Mouse (Mus musculus) left cerebral cortex, postnatal 4 days (tissue): Measurements from ENCODE around the gene Ddc. TPM values are rescaled to one million over a fixed set of nuclear protein-coding genes. Genes with fewer than 3 reads are reported as not detected.

Source experiments
- DNase-seq: peaks from one replicate; pipeline ENCODE4 v3.0.0-alpha.2; 2022
- intact Hi-C: fragments of 180-260 bp; cut with DNase I; formaldehyde crosslinking; loops from one replicate; pipeline ENCODE4 v1.15.1; 2025
- total RNA-seq, 2 experiments: library from RNA; stranded (reverse); gene quantifications; 2 replicates each; pipeline ENCODE4 v1.2.3; 2021

Ddc gene
- 1 to 10 TPM; 2.6 to 3.7 TPM for total RNA-seq

DNA sequence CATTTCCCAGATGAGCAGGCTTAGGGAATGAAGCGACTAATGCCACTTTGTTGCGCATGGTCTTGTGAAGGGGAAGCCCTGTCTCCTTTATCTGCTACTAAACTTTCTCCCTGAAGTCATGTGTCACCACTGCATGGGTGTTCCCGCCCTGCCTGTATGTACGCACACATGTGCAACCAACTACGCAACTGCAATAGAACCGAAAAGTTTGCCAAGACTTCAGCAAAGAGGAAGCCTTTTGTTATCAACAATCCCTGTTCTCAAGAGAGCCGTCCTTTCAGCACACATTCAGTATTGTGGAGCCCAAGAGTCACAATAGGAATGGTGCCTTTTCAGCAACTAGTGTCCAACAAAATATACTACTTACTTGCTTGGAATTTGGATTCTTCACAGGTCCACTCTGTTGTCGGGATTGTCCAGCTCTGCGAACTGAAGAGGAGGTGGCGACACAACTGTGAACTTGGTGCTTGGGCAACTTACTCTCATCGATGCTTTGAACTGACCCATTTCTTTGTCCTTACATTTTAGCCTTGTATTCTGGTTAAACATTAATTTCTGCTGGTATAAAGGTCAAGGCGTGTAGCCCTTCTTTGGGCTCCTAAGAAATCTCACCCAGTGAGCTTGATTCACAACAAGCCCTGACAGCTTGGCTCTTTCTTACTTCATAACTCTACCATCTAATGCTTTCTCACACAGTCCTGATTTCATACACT lies at the start of gene Ddc:
Gene Ddc (minus strand): TSS at position 500 of the 713 bp plus-strand sequence.
- intact Hi-C loops, result no loop called here
- no peak for DNase-seq

DNA sequence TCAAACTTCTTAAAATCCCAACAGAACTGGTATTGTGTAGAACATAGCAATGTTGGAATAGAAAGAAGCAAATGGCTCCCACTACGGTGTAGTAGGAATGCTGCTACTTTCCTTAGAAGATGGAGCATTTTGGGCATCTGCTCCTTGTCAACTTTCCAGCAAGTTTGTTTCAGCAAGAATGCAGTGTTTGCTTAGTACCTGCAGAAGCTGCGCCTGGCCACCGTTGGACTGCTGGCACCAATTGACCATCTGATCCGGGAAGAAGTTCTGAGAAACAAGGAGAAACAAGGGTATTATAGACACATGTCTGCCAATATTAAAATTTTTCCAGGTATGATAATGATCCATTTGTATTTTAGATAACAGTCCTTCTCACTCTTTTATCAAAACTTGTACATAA lies 47.8 kb upstream of the Ddc start:
- intact Hi-C loops, result no loop called here
- no peak for DNase-seq

DNA sequence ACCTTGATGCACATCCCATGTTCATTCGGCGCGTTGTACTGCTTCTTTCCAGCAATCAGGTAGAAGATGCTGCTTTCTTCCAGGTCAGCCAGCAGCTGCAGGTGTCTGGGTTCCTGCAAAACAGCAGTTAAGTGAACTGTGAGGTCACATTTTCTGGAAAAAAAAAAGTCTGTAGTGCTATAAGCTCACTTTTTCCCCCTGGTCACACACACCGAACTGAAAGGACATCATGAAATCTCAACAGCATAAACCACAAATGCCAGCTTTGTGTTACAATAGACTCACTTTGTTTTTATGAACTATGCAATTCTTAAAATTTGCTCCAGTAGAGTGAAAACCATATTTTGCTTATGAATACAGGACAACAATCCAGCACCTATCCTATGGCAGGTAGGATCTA lies 46.9 kb upstream of the Ddc start:
- intact Hi-C loops, result no loop called here
- no peak for DNase-seq

DNA sequence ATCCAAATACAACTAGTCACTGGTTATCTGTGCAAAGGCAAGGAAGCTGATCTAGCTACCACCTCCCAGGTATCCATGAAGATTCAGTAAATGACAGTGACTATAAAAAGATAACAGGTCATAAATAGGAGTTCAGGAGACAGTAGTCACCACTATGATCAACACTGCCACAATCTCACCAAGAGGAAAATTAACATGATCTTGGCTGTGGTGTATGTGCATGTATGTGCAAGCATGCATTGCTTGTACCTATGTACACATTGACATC lies 46.1 kb upstream of the Ddc start:
- intact Hi-C loops, result no loop called here
- DNase-seq, result no peak

DNA sequence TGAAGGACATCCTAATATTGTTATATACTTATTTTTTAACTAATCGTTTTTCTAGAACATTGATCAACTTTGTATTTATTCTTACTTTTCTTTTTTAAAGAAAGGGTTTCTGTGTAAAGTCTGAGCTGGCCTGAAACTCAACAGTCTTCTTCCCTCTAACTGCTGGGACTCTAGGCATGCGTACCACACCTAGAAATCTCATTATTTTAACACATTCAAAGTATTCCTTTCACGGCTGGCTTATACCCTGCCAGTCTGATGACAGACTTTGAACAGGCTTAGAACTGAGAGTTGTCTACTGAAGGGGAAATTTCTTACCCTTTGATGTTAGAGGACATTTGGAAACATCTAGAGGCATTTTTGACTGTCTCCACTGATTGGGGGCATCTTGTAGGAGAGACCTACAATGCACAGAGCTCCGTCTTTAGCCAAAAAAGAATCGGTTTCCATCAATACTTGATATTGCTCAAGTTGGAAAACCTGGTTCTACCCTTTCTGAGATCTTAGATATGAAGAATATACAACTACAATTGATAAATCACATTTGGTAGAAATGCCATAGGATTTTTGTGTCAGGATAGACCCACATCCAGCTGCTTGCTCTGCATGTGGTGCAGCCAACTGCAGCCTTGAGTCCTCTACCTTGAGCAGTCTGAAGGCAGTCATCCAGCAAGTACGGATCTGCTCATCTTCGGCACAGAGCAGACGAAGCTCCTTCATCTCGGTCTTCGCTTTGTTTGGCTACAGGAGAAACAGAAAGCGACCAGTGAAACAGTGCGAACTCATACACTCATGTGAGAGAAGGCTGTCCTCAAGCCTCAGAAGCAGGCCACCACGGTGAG lies 45.5 kb upstream of the Ddc start:
- DNase-seq, result no peak
- intact Hi-C loops, result no loop called here

DNA sequence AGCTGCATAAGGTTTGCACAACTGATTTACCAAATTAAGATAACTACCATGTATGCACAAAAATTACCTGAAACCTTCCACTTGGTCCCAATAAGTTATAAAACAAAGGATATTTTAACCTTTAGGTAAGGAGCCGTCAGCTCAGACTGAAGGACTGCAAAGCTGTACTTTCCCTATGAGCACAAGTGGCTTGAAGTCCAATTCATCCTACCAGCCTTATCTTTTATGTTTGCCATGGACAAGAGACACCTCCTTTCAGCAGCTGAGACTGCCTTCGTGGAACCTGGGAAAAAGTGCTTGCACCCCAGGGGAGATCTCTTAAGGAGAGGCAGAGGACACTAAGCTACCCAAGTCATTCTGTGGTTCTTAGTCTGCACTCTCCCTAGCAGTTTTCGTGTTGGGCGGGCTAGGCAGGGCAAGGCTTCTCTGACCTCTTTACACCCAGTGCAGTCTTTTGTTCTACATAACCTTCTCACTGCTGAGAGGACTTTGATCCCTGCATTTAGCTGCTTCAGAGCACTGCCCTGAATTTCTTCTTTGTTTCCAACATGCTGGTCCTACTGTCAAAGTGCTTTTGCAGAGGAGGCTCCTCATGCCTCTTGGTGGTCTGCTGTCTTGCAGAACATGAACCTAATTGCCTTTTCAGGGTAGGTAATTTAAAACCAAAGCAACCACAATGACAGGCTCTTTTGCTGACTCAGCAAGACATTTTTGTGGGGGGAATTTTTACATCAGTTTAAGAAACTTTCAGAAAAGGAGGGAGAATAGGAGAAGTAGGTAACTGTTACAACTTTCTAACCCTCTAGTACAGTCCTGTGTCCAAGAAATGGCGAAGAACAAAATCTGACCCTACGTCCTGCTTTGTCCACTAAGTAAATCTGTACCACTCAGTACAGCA lies 44.6 kb upstream of the Ddc start:
- intact Hi-C loops, result no loop called here
- no peak for DNase-seq

DNA sequence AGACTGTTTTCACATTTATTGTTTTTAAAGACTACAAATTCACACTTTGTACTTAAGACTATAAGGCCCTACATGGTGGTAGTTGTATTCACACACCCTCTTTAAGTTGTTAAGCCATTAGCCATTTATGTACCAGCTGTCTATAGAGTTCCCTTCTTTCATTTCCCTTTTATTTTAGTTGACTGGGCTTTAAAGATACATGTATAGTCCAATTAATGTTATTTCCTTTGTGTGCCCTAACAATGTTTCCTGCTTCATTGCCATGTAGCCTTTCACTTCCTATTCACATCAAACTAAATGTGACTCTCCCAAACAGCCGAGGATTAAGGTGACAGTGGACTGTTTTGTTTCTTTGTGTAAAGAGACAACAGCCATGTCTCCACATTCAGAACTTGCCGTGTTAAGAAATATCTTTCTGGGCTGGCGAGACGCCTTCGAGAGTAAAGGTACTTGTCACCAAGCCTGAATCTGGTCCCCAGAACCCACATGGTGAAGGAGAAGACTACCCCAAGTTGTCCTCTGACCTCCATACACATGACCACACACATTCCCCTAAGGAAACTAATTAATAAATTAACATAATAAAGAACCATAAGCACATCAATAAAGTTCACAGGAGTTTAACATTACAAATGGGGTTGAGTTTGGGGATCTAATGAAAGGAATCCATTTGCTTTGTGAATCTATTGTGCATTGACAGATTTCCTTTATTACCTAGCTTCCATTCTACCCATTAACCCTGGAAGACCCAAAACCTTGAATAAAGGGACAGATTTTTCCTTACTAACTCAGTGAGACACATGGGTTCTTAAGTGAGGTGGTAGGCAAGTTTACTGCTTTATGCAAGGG lies 43.1 kb upstream of the Ddc start:
- intact Hi-C loops, result no loop called here
- no peak for DNase-seq

DNA sequence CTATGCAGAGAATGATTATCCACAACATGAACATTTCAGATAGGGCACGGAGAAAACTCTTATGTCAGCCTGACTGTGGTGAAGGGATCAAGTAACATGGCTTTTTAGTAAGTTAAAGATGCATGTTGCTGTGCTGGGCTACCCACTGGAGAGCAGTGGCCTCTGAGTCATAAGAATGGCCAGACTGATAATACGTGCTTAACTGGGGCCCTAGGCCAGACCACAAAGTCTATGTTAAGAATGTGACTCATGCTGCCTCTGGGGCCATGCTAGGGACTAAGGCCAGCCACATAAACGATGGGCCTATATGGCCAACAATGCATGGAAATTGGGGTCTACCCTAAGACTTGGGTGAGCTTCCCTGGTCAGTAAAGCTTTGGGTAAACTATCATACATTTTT lies 41.7 kb upstream of the Ddc start:
- no peak for DNase-seq
- intact Hi-C loops, result no loop called here

DNA sequence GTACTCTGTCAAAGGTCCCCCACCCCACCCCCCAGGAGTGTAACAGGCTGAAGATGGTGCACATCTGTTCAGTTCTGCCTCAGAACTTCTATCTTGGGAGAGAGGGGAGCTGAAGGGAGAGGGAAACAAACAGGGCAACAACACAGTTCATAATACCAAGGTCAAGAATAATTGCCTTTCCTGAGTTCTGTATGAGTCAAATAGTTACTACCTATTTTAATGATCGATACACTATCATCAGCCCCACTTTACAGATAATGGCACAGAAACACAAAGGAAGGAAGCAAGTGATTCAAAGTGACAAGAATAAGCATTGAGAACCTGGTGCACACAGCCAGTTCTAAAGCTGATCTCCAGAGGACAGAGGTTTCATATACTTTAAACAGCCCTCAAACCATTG lies 40.6 kb upstream of the Ddc start:
- intact Hi-C loops, result no loop called here
- no peak for DNase-seq

DNA sequence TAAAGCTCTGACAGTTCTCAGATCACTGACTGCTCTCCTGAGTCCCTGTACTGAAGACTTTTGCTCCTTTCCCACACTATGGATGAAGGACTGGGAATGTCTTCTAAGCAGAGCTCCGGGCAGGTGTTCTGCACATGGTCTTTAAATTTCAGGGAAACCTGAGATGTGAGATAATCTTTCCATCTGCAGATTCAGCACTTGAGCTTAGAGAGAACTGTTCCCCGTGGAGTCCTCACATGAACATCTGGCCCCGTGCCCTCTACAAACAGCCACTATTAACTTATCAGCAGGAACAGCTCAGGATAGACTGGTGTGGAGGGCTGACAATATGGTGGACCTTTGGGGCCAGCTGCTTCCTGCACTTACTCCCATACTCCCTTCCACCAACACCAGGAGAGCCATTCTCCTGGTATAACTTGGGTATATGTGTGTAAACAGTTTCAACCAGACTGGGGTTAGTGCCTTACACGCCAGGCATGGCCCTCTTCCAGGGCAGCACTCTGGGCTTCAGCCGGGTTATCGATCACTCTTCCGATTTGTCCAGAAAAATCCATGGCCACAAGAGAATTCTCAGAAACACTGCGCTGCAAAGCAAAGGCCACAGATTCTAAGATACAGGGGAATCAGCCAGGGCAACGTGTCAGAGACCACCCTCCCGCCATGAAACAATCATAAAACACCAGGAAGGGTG lies 39.5 kb upstream of the Ddc start:
- DNase-seq, result no peak
- intact Hi-C loops, result no loop called here

DNA sequence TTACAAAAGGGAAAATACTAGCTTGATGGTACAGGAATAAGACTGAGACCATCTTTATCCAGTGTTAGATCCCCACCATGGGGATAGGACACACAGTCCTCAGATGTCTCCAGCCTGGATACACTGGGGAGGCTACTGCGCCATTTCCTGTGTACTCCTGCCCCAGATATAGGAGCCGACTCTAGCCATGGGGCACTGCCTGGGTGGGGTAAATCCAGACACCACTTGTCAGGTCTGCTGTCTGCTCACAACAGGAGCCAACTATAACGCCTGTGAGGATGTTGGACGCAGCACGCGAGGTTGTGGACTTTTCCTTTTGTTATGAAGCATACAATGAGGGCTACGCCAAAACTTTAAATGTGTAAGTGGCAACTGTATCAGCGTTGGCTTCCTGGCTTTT lies 36.9 kb upstream of the Ddc start:
- intact Hi-C loops, result no loop called here
- DNase-seq, result no peak

DNA sequence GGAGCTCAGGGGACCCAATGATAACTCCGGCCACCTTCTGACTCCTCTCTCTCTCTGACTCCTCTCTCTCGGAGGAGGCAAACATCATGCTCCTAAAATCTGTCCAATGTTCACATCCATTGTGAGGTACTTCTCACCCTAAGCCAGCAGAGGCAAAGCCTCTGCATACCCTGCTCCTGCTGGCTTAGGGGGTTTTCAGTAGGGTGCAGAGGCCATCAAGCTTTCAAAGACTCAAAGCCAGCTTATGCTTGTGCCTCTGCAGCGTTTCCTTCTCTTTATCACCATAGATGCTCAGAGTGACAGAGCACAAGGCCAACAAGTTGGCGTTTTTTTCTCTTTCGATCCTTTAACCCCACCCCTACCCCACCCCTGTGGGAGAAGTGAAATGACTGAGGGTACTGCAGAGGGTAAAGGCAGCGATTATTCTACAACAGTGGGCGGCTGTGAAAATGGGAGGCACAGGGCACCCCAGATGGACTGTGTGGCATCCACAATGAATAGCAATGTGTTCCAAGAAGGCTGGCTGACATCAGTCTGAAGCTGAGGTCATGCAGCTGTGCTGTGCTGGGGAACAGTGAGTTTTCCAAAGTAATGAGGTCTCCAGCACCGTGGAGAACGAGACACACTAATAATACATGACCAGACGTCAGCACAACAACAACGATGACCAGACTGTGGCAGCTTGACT lies 34.3 kb upstream of the Ddc start:
- intact Hi-C loops, result no loop called here
- DNase-seq, result no peak

DNA sequence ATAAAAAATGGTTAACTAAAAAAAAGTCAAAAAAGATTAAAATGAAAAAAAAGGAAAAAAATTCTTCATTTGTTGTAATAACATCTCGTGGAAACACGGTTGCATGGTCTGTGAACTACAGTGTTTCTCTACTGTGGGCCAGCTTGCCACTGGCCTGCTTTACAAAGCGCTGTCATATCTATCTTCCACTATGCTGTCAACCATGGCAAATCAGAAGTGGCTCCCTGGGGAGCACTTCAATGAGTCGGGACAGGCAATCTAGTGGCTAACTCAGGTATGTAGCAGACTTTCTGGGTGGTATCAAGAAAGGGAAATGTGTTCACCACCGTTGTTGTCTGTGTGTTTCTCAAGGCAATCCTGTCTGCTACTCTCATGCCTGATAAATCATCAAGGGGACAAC lies 33.7 kb upstream of the Ddc start:
- no peak for DNase-seq
- intact Hi-C loops, result no loop called here

DNA sequence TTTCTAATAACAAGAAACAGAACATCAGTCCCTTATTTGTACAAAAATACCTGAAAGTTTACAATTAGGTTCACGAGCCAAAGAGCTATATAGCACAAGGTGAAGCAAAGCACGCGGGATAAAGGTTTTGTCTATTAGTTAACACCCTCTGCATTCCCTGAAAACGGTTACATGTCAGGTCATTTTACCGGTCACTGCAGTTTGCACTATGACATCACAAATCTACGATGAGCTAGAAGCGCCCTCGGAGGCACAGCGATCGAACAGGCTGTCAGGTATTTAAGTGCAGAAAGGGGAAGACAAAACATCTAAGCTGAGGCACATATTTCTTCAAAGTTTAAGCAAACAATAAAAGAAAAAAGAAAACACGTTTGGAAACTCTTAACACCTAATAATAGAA lies 32.6 kb upstream of the Ddc start:
- intact Hi-C loops, result no loop called here

DNA sequence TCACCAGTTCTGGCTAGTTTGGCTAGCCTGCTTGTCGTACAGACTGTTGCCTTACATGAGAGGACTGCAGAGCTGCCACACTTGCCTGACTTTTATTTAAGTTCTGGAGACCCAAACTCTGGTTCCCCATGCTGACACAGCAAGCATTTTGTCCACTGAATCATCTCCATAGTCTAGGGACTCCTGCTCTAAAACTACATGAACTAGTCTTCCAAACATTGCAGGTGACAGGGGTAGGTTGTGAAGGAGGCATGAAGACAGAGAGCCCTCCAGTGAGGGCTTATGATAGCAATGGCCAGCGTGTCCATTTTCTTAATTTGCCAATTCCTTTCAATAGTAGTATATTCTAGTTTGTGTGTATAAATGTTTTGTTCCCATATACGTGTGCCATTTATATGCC lies 31.1 kb upstream of the Ddc start:
- no peak for DNase-seq
- intact Hi-C loops, result no loop called here

More for the DNA sequence above, 32.6 kb upstream of the Ddc start:
- DNase-seq, result no peak

DNA sequence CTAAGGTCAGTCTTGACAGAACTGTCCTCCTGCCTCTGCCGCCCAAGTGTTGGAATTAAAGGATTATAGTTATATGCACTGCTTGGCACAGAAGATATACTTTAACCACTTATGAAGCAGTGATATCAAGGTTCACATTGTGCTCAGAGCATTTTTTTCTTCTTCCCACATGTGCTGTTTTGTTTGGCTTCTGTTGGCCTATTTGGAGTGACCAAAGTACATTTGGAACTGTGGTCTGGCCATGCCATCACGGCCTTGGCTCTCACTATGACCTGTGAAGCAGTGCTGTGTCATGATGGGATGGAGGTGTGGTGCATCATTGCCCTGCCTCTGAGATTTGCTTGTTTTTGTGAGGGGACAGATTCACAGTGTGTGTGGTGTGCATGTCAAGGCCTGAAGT lies 30.6 kb upstream of the Ddc start:
- intact Hi-C loops, result no loop called here
- no peak for DNase-seq

DNA sequence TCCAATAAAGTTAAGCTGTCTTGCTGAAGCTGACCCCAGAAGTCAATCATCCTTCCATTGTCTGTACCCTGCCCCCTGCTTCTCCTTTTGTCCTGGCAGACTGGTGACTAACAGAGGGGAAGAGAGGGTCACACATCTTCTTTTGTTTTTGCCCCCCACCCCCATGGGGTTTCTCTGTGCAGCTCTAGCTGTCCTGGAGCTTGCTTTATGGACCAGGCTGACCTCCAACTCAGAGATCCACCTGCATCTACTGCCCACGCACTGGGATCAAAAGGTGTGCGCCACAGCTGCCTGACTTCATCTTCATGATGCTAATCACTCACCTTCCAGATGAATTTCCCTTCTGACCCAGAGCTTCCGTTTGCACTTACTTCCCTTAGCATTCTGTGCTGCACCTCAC lies 26.0 kb upstream of the Ddc start:
- intact Hi-C loops, result no loop called here
- DNase-seq, result no peak

DNA sequence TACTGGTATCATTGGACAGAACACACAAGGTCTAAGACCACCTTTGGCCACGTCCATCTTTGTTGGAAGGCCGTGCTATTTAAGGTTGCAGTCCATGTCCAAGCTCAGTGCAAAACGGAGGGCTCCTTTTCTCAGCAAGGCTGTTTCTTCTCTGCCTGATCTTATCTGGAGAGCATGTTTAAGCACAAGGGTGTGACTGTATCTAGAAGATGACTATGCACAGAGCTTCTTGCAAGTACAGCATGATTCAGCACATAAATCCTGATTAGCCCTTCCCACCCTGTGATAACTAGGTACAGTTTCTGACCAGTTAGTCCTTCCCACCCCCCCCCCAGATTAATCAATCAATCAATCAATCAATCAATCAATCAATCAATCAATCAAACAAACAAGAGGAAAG lies 25.4 kb upstream of the Ddc start:
- intact Hi-C loops, result no loop called here
- DNase-seq, result no peak

DNA sequence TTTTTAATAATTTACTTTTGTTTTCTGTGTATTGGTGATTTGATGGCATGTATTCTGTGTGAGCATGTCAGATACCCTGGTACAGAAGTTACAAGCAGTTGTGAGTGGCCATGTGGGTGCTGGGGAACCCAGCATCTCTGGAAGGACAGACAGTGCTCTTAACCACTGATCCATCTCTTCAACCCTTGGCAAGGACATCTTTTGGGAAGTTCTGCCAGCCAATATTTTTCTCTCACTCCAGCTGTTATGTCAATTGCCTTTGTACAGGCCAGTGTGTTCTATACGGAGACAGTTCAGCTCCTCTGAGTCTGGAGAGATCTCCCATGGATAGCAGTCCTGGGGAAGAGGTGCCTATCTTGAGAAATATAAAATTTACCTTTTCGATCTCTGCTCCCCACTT lies 24.2 kb upstream of the Ddc start:
- intact Hi-C loops, result no loop called here

More for the DNA sequence above, 24.2 kb upstream of the Ddc start:
- DNase-seq, result no peak
